Mouse (Mus musculus): ENCODE results near the gene Ptprr.

The Ptprr gene

DNA sequence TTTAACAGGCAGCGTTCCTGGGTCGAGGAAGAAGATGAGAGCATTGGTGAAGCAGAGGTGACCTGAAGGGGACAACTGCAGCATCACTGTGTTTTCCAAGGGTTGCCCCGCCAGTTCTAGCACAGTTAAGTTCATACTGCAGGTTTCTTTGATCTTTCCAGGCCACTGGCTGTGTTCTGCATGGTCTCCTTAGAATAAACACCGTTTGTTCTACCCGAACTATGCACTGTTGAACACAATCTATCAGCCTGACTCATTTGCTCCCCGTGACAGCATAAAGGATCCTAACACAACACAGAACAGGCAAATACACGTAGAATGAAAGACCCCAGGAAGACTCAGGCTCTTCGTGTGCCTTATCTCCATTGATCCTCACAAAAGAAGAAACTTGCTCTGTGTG, 176.4 kb downstream of the Ptprr start:
- DNase-seq (ENCODE audit: low read depth, low spot score), result no peak

DNA sequence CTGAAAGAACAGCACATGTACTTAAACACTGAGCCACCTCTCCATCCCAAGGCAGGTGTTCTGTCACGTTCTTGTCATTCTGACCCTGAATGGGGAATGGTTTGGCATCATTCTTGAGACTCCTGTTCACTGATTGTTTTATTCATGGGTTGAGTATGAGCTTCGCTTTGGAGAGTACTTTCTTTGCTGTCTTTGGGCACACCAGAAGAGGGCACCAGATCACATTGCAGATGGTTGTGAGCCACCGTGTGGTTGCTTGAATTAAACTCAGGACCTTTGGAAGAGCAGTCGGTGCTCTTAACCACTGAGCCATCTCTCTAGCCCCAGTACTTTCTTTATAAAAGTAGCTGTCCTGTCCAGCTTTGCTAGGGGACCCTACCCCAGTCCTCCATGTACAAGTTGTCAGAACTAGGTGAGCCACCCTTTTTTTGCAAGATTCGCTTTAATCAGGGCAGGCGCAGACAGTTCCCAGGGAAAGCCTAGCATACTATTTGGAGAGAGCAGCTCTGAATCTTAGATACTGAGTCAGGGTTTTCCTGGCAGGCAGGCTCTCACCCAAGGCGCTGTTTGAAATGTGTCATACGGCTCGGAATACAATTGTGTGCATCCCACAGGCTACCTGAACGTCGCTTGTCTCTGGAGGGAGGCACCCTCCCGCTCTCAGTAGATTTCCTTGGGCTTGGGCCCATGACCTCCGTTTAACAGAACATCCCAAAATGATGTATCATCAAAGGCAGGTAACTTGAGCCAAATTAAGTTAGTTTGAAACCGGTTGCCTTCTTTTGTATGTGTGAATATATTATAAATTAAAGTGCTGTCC, 178.8 kb downstream of the Ptprr start:
- DNase-seq (ENCODE audit: low read depth, low spot score), result no peak

DNA sequence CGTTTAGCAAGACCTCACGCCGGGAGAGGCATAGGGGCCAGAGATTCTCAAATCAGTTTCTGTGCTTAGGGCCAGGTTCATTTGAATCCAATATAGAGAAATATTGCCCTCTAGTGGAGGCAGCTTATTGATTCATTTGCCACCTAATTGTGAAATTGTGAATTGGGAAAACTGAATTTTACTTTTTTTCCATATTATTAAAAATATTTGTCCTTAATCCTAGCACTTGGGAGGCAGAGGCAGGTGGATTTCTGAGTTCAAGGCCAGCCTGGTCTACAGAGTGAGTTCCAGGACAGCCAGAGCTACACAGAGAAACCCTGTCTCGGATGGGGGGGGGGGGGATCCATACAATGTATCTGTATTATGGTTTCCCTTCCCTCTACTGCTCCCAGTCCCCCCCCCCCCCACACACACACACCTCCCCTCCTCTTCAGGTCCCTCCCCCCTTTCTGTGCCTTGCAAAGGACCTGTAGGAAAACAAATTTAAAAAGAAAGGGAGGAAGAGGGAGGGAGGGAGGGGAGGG, 179.5 kb downstream of the Ptprr start:
- peak; percentile 37 for DNase-seq (ENCODE audit: low read depth, low spot score)

DNA sequence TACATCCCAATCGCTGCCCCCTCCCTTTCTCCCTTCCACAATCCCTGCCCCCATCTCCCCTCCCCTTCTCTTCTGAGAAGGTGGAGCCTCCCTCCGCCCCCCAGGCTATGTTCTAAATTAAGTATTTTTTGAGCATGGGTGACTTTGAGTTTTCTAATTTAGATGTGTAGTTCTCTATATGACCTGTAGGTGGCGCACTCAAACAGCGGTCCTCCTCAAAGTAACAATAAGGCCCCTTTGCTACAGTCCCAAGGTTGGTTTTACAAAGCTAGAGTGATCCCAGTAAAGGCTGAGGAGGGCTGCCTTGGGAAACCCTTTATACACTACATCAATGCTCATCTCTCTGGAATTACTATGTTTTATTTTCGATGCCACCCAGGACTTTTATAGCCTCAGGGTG, 181.0 kb downstream of the Ptprr start:
- peak; percentile 41 for DNase-seq (ENCODE audit: low read depth, low spot score)

DNA sequence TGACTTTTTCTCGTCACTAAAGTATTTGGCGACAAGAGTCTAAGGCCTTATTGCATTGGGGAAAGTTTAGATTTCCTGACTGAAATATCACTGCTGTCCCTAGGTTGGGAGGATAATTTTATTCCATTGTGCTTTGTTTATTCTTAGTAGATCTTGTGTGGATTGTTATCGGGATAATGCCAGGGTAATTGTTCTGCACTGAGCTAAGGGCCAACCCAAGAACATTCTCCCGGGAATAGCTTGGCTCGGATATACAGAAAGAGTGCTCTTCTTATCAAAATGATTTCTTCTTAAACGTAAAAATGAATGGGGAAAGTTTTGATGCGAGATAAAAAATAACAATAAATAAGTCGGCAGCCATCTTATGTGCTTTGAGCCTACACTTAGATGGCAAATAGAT, 183.5 kb downstream of the Ptprr start:
- DNase-seq (ENCODE audit: low read depth, low spot score), result no peak

DNA sequence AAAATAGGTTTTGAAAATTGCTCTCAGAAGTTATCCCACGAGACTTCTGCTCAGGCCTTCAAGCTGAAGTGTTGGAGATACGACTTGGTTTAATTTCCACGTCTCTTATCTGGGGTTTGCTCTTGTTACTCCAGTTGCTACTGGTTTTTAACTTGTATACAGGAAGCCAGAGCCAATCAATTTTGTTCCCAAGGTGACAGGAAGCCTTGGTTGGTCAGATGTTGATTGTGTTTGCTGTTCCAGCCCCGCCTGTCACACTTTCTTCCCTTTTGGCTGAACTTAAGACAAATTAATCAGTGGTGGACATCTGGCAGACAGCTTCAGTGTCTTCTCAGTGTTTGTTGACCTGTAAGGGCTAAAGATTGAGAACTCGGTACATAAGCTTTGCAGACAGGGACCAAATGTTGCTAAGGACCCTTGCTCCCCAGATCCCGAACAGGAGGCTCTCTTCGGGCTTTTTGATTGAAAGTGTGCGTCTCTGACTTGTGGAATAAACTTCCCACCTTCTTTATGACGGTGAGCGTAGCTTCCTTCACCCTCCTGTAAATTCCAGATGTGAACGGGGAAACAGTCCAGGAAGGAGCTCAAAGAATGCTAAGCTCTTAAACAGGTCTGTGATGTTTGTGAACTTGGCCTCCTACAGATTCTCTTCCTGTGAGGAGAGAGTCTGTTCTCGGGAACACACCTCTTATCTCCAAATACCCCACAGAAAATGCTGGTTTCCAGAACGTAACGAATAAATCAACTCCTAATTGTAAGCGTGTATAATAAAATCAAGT, 187.8 kb downstream of the Ptprr start:
- no peak for DNase-seq (ENCODE audit: low read depth, low spot score)

DNA sequence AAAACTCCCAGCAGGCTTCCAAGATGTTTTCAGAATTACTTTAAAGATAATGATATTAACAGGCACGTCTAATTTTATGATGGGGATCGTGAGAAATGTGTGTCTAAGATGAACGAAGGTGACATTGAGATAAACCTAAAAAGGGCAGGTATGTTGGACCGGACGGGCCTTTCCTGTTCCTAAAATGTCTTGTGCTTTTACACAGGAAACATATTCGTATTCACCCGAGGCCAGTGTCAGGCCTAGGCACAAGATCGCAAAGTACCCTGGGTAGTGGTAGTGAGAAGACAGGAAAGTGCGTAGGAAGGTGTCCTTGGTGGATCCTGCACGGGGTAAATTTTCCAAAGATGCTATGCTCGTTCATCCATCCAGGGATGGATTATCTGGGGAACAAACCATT, 188.4 kb downstream of the Ptprr start:
- DNase-seq (ENCODE audit: low read depth, low spot score), result no peak

DNA sequence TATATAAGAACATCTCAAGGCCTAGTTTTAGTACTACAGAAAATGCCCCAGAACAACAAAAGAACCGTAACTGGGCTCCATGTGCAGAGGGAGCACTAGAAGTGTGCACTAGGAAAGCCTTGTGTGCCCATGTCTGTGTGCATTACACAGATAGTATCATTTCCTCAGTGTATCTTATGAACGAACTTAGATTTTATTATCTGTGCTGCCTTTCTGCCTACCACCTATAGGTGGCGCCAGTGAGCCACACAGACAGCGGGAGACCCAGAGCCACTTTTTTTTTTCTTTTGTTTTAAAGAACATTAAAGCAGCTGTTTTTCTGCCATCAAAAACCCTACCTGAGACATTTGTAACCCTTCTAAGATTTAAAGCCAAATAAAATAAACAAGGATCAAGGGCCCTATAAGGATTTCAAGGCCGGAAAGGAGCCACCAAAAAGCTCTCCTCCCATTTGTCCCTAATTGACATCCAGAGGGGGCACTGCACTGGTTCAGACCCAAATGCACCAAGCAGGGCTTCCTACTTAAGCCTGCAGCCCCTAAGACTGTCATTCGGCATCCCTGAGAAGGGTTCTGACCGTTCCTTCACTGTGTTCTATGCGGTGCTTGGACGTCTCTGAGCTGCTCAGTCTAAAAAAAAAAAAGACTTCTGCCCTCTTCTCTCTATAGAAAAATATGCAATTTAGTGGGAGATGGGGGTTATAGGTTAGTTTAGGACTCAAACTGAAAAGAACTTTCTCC, 190.1 kb downstream of the Ptprr start:
- peak; percentile 55 for DNase-seq (ENCODE audit: low read depth, low spot score)

DNA sequence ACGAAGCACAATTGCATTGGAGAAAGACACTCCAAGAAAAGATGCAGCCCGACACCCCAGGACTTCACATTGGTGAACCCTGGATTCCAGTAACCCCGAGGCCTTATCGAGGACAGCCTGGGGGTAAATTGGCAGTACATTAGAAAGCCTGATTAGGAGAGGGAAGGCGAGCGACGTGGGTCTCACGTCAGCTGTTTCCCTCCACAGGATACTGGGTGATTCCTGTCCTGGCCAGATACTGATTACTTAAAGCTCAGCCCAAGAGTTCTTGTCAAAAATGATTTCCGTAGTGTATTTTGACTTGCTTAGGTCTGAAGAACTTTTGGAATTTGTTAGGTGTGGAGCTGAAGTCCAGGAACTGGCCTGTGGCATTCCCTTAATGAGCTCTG, 190.7 kb downstream of the Ptprr start:
- DNase-seq (ENCODE audit: low read depth, low spot score), result no peak

DNA sequence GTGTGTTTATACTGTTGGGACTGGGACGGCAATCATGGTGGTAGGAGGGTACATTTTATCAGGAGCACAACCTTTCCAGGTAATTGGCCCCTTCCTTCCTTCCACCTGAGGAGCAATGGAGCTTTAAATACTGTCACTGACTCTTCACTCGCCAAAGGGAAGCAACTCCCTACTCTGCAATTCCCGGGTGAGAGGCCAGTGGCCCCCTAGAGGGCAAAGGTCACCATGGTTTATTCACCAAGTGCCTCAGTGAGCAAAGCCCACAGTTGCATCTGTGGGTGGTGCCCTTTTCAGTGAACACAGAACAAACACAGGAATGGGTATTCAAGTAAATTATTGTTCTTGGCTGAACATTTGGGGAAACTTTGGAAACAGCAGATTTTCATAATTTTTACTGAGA, 194.1 kb downstream of the Ptprr start:
- no peak for DNase-seq (ENCODE audit: low read depth, low spot score)

DNA sequence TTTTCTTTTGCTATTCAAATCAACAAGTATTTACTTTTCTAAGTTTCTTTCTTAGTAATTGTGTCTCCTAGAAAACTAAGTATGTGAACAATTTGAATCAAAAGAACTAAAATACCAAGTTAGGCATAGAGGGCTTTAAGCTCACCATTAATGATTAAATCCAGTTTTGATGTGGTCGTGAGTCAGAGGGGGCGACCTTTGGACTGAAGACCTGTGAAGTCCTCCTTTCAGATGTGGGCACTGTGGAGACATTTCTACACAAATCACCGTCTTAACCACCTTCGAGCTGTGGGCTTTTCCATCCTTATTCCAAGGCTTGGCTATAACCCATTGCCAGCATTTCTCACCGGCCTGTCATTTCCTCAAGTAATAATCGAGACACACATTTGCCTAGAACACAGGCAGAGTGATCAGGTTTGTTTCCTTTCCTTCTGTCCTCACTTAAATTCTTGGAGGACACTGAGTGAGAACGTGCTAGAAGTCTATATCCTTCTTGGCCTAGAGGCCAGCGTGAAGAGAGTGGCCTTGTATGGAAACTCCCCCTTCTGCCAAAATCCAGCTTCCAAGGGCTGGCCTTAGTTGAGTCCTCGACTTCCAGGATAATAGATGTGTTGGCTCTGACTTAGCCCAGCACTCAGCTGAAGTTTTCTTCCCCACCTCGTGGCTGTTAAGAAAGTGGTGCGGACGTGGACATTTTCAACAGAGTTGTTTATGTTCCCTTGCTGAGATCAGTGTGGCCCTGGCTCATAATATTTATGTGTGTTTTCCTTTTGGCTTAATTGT, 202.5 kb downstream of the Ptprr start:
- DNase-seq (ENCODE audit: low read depth, low spot score), result no peak

DNA sequence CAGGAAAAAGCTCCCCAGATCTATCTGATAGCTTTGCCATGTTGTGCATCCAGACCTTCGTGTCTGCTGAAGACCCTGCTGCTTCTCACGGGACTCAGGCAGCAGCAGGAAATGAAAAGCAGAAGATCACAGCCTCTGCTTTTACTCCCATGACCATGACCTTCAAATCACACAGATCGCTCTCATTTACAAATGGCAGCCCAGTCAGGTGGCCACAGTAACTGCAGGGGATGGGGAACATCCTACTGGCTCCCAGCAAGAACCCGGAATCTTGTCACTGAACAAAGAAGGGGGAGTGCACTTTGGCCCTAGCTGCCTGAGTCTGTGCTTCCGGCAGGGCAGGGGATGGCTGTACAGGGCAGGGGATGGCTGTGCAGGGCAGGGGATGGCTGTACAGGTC, 217.3 kb downstream of the Ptprr start:
- DNase-seq (ENCODE audit: low read depth, low spot score), result no peak

DNA sequence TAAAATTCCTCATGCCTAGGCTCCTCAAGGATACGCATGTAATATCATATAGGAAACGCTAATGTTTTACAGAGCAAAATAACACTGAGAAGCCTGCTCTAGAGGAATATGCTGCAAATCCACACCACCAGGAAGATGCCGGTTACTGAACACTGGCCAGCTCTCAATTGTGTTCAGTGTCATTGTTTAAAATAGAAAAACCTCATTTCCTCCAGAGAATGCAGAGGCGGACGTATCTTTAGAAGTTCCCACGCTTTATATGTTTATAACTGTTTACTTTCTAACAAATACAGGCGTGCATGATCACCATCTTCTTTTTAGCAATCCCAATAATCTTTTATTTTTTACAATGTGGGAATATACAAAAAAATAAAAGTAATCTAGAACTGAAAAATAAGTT, 224.2 kb downstream of the Ptprr start:
- DNase-seq (ENCODE audit: low read depth, low spot score), result no peak

DNA sequence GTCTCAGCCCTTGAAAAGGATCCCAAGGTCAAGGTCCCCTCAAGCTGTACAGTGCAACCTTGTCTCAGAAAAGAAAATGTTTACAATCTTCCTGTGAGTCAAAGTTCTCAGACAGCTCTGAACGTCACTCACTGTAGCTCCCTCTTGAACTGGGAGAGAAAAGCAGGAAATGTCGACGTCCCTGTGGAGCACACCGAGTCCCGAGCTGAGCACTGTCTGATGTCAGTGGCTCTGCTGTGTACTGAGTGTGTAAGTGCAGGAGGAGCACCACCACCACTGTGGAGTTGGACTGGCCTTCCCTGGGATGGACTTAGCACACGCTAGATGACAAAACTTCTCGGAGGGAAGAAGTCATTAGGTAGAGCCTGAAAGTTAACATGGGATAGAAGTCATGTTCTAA, 225.4 kb downstream of the Ptprr start:
- DNase-seq (ENCODE audit: low read depth, low spot score), result no peak

DNA sequence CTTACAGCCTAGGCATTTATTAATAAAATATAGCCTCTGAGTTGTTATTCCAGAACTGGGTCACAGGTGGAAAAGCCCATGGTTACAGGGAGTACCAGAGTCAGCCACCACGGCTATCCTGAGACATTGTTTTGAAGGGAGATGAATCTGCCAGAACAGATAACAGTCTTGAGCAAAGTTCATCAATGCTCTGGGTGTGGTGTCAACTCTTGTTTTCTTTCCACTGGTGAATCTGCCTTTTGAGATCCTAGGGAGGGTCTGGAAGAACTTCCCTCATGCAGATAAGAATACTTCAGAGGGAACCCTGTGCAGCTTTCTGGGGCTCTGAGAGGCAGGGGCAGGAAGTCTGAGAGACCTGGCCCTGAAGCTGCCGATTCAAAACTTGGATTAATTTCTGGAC, 227.6 kb downstream of the Ptprr start:
- no peak for DNase-seq (ENCODE audit: low read depth, low spot score)

DNA sequence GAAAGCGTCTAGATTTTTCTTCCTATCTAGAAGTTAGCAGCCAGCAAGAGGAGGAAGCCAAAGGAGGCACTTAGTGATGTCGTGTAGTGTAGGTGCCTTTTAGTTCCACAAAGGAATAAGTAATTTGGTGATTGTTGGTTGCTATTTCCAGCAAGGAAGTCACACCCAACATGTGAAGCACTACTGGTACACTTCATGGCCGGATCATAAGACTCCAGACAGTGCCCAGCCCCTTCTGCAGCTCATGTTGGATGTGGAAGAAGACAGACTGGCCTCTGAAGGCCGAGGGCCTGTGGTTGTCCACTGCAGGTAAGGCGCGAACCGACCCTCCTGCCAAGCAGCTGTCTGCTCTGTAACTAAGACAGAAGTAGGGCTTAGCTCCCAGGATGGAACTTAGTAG, 234.7 kb downstream of the Ptprr start:
- no peak for DNase-seq (ENCODE audit: low read depth, low spot score)

DNA sequence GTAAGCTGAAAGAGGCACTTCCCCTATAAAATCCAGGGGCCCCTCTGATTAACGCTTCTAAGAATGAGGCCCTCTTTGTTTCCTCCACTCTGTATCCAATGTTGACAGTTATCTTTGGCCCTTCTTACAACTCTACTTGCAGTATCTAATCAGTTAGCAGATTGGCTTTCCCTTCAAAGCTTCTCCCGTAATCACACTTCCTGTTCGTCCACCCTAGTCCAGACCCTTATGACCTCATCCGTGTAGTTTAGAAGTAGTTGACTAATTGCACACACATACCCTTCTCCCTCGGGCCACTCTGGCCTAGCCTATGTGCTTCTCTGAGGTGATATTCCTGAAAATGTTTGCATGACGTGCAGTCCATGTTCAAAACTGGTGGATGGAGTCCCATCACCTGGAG, 236.0 kb downstream of the Ptprr start:
- DNase-seq (ENCODE audit: low read depth, low spot score), result no peak

DNA sequence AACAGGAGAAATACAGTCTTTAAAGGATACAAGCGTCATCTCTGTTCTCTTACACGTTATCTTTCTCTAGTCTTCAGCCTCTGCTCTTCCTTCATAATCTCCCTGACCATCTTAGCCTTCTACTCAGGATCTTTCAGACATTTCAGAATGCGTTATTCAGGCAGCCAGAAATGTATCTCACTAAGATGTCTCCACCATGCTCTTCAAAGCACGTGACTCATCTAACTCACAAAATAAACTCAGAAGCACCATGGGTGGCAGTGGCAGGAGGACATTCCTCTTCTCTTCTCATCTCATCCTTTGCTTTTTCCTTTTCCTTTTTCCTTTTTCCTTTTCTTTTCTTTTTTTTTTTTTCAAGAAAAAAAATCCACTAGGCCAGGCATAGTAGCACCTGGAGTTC, 241.3 kb downstream of the Ptprr start:
- DNase-seq (ENCODE audit: low read depth, low spot score), result no peak

DNA sequence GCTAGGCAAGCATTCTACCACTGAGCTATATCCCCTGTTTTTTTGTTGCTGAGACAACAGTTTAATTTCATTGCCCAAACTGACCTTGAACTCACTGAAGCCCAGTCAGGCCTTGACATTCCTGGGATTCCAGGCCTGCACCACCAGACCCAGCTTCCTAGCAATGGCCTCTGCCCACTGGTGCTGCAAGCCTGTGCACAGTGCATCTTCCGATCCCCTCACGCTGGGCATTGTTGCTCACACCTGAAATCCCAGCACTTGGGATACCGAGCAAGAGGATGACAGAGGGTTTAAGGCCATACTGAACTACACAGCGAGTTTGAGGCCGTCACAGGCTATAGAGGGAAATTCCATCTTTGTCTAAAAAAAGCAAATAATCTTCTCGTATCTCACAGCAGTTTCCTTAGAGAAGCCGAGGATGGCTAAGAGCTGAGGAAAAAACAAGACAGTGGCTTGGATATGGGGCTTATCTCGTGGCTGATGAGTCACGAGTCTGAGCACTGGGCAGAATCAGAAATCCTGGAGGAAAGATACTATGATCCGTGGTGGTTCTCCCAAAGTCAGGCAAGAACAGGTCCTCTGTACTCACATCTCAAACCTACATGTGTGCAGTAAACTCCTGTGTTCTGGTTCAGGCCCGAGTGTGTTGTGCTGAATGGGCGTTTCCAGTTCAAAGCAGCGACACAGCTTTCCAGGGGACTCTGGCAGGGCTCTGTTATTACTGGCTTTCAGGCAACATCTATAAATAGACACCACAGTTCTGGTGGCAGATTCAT, 242.8 kb downstream of the Ptprr start:
- DNase-seq (ENCODE audit: low read depth, low spot score), result no peak

DNA sequence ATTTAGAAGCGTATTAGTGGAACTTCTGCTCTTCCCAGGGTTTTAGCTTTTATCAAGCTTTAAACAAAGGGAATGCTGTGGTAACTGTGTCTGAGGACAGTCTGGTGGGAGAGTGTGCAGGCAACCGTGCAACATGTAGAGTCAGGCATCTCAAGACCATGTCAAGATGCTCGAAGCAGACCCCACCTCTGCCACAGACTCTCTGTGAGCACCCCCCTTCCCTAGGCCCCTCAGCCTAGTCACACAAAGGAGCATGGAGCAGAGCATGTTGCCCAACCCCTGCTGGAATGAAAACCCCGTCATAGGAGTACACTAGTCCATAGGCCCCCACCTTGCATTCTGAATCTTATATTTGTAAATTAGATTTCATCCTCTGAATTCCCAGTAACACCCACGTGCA, 243.5 kb downstream of the Ptprr start:
- no peak for DNase-seq (ENCODE audit: low read depth, low spot score)

DNA sequence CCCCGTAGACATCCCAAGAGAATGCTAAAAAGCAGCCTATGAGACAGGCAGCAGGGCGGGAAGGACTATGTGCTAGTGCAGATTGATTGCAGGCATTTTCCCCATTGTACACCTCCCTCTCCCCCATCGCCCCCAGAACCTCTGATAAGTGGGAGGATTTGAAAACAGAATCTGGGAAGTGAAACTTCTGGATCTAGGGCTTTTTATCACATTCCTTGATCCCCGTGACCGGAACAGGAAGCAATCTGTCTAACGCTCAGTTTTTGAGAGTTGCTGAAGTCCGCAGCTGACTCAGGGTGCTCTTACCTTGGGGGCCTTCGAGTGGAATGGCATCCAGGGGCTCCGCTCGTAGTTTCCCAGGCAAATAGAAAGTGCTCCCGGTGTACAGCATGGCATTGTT, 246.5 kb downstream of the Ptprr start:
- DNase-seq (ENCODE audit: low read depth, low spot score), result no peak

All from CD4-positive, CD25-positive, alpha-beta regulatory T cell, adult 2 months (primary cell).